Mouse (Mus musculus) small intestine, adult 2 months (tissue): ENCODE data around the gene Hoxb5. TPM values are rescaled to one million over a fixed set of nuclear protein-coding genes. Genes with fewer than 3 reads are reported as not detected.
A peak's percentile ranks its signal among the peaks of the same experiment; 100 is the strongest.

Experiments used
- H3K27ac ChIP-seq: fragments of 200-500 bp; 2 replicates; pipeline ENCODE4 v1.5.1; 2012; ENCODE audit warnings: low read depth, low read length, control low read depth, inconsistent platforms; ENCODE audit not compliant: insufficient read depth
- H3K27me3 ChIP-seq: fragments of 200-500 bp; 2 replicates; pipeline ENCODE4 v1.6.1; 2012; ENCODE audit warnings: mild to moderate bottlenecking, moderate library complexity, low read length, inconsistent platforms; ENCODE audit not compliant: control insufficient read depth, insufficient read depth
- H3K36me3 ChIP-seq: fragments of 200-500 bp; 2 replicates; pipeline ENCODE4 v1.6.1; 2012; ENCODE audit warnings: mild to moderate bottlenecking, low read length, control low read depth, inconsistent platforms; ENCODE audit not compliant: control insufficient read depth, insufficient read depth
- H3K4me1 ChIP-seq: fragments of 200-500 bp; 2 replicates; pipeline ENCODE4 v1.6.1; 2012; ENCODE audit warnings: low read length, inconsistent platforms, mixed read lengths; ENCODE audit not compliant: control insufficient read depth, insufficient read depth, insufficient read length
- H3K4me3 ChIP-seq: fragments of 200-500 bp; 2 replicates; pipeline ENCODE4 v1.5.1; 2012; ENCODE audit warnings: low read depth, mild to moderate bottlenecking, control low read depth, inconsistent platforms, low read length, moderate library complexity
- CTCF ChIP-seq: fragments of 200-500 bp; IDR thresholded peaks from 2 replicates; pipeline ENCODE4 v1.5.1; 2012; ENCODE audit warnings: low read depth, mild to moderate bottlenecking, control low read depth, inconsistent platforms, low read length, moderate library complexity, mixed read lengths; ENCODE audit not compliant: insufficient replicate concordance, insufficient read length; ENCODE audit errors: extremely low read depth
- POLR2A ChIP-seq: fragments of 200-500 bp; IDR thresholded peaks from 2 replicates; pipeline ENCODE4 v1.6.1; 2012; ENCODE audit warnings: low read depth, mild to moderate bottlenecking, control low read depth, inconsistent platforms, low read length, moderate library complexity
- WGBS: fragments of 180-500 bp; shearing (Covaris S2); methylation state at CpG from one replicate; pipeline ENCODE4 v1.1.7; 2018; 5-methylcytosine and 5-hydroxymethylcytosine counted together
- polyA plus RNA-seq: library from polyadenylated mRNA; depleted of rRNA; stranded (reverse); fragments of >200 nt; gene quantifications from 2 replicates; pipeline ENCODE4 v1.2.3, GENCODE M21; 2012

The Hoxb5 gene
- polyA plus RNA-seq, 1 experiment, result 3.2 TPM

DNA sequence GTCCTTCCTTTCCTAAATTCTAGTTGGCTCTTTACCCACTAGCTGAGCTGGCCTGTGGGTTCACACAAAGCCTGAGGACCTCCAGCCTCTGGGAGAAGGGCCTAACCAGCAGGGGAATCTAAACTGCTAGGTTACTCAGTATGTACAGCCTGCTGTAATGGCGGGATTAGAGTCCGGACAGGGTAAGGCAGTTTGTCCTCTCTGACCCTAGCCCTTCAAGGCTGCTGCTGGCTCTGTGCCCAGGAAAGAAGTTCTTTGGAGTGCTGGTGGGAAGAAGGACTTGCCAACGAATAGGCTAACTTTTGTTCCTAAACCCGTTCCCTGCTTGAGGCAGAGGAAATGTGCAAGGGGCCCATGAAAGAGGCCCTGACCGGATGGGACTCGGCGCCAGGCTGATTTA lies 37.2 kb upstream of the Hoxb5 start:
- Histone ChIP-seq H3K27me3 (peaks cover 89% of the 10 kb centered on the region), H3K36me3 (no peaks in the 10 kb centered on the region), H3K27ac (no peak overlapping the region), H3K4me1 (peaks cover 7% of the 10 kb centered on the region), H3K4me3 (no peak overlapping the region)
- TF ChIP-seq POLR2A, result no peak
- WGBS, result 11% methylated on average over 7 of the region's 7 CpGs

DNA sequence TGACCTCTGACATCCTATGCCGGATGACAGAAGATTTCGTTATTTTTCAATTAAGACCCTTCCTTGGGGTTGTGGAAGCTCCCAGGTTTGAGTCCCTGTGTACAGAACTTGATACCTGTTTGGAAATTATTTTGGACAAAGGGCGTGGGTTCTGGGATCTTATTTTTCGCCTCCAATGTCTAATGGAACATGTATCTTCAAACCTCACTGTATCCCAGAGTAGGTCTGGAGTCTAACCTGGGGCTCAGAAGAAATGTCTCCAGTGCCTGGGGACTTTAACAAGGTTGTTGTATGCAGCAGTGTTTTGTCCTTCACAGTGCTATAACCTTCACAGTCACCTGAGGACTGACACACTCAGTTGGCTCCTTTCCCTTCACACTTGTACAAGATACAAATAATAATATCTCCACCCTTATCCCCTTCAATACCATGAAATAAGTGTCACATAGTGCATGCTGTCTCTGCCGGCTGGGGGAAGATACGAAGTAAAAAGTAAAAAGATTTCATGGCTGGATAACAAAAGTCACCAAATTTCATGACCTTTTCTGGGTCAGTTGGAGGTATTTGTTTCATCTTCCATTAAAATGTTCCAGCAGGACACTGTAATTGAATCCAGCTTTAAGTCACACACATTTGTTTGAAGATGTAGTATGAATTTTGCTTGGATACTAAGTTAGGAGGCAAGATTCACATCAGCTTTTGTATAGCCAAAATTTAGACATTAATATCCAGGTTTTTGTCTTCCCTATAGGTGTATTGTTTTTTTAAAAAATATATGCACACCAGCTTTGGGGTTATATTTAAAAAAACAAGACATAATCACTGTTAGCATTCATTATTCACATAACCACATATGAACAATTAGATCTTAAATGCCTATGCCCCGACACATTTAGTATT lies 35.9 kb upstream of the Hoxb5 start:
- WGBS, result 32% methylated on average over 7 of the region's 7 CpGs
- Histone ChIP-seq H3K27ac (no peak overlapping the region), H3K27me3 (peaks cover 91% of the 10 kb centered on the region), H3K36me3 (no peaks in the 10 kb centered on the region), H3K4me1 (peaks cover 7% of the 10 kb centered on the region), H3K4me3 (no peak overlapping the region)
- TF ChIP-seq CTCF (no peak), POLR2A (no peak)

DNA sequence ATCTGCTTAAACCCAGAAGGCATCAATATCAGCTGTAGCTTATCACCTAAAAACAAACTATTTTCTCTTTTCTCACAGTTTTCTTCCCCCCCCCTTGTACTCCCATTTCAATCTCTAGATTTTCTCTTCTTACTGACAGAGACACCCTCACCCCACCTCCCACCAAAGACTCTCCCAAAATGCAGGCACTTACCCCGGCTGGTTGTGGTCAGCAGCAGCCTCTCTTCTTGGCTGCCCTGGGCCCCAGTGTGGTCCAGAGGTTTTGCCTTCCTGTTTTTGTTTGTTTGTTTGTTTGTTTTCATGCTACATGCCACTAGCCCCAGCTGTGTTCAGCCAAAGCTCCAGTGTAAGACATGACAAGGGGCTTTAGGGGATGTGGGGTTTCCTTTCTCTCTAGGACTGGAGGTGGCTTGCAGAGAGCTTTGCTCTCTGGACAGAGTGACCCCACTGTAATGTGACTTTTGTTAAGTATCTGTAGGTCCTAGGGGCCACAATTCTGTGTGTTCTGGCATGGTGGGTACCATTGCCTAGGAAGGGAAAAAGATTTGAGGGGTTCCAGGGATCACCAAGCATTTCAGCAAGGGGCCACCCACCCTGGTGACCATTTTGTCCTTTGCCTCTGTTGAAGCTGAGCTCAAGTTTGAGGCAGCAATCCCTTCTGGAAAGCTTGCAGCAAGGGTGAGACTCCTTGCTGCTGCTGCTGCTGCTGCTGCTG lies 34.9 kb upstream of the Hoxb5 start:
- 20% methylated on average over 1 of the region's 1 CpGs for WGBS
- peaks cover 91% of the 10 kb centered on the region for H3K27me3 ChIP-seq
- TF ChIP-seq POLR2A (no peak), CTCF (no peak)
- peaks cover 7% of the 10 kb centered on the region for H3K4me1 ChIP-seq
- H3K4me3 ChIP-seq, result no peak overlapping the region
- no peaks in the 10 kb centered on the region for H3K36me3 ChIP-seq
- no peak overlapping the region for H3K27ac ChIP-seq

DNA sequence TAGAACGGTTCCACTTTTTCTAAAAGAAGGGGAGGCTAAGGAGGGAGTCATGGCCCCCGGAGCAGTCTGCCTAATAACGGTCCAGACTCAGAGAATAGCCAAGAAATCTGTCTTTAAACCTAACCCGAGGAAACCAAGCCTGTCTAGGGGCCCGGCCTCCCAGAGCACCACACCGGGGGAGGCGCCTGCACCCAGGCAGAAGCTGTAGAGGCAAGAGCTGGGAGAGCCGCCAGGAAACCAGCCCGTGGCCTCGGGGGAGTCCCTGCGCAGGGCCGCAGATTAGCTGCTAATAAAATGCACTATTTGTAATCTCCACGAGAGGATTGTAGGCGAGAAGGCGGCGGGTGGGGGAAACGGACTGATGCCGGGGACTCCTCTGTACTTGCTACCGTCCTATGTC lies 33.3 kb upstream of the Hoxb5 start:
- no peak overlapping the region for H3K4me3 ChIP-seq
- WGBS, result 3% methylated on average over 19 of the region's 19 CpGs
- 0 out of 2 replicates have a peak, but pooled peaks cover 2% of the 10 kb centered on the region for H3K4me1 ChIP-seq
- peaks cover 88% of the 10 kb centered on the region for H3K27me3 ChIP-seq
- TF ChIP-seq POLR2A (no peak), CTCF (no peak)
- H3K27ac ChIP-seq, result no peak overlapping the region
- no peaks in the 10 kb centered on the region for H3K36me3 ChIP-seq

DNA sequence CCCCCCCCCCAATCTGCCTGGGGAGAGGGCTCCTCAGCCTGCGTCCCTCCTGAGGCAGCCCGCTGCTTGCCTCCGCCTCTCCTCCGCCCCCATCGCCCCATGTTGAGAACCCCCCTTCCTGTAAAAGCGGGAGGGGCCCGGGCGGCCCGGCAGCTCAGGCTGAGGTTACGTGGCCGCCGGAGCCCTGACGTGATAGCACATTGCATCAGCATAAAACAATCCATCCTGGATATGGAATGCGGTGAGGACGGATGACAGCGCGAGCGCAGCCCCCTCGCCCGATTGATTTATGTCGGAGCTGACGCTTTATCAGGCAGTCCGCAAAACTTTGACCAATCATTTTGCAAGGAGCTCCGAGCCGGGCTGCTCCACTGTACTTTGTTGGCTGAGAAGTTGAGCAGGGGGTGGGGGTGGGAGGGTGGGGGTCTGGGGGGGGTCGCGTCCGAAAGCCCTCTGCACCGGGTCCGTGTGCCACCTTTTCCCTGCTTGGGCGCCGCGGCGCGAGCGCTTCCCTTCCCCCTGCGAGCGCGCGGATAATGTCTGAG lies 32.1 kb upstream of the Hoxb5 start, which contains the start of gene Hoxb9:
Gene Hoxb9, plus strand, starts transcription at position 462 of the 545 bp plus-strand sequence.
- Histone ChIP-seq H3K27ac (no peak within 1 kb of the TSS), H3K36me3 (no peaks in the 10 kb centered on the region), H3K27me3 (peaks cover 88% of the 10 kb centered on the region), H3K4me1 (0 out of 2 replicates have a peak, but pooled peaks cover 2% of the 10 kb centered on the region), H3K4me3 (peak within 1 kb of the TSS; percentile 44)
- WGBS, result 2% methylated on average over 40 of the region's 40 CpGs
- no peak for TF ChIP-seq POLR2A
- no peak for TF ChIP-seq CTCF

DNA sequence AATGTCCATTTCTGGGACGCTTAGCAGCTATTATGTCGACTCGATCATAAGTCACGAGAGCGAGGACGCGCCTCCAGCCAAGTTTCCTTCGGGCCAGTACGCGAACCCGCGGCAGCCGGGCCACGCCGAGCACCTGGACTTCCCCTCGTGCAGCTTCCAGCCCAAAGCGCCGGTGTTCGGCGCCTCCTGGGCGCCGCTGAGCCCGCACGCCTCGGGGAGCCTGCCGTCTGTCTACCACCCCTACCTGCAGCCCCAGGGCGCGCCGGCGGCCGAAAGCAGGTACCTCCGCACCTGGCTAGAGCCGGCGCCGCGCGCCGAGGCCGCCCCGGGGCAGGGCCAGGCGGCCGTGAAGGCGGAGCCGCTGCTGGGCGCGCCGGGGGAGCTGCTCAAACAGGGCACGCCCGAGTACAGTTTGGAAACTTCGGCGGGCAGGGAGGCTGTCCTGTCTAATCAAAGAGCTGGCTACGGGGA lies 31.6 kb upstream of the Hoxb5 start:
- Histone ChIP-seq H3K36me3 (no peaks in the 10 kb centered on the region), H3K4me3 (peak overlapping the region; percentile 44), H3K27ac (no peak overlapping the region), H3K27me3 (peaks cover 87% of the 10 kb centered on the region), H3K4me1 (0 out of 2 replicates have a peak, but pooled peaks cover 2% of the 10 kb centered on the region)
- TF ChIP-seq POLR2A, result no peak
- TF ChIP-seq CTCF, result no peak
- WGBS, result under 1% methylated on average over 52 of the region's 52 CpGs
